Mouse (Mus musculus): ENCODE data around the gene Uqcr10. TPM values are rescaled to one million over a fixed set of nuclear protein-coding genes. Genes with fewer than 3 reads are reported as not detected.

The Uqcr10 gene
- 1,000 to 10,000 TPM; 1,138 to 1,323 TPM for total RNA-seq (2021)

GRCm38 (mm10) chr11:4704072-4704964 lies at the start of gene Uqcr10, which contains the start of gene Zmat5:
Uqcr10 (minus strand) TSS chr11:4704342.
Zmat5 (plus strand) TSS chr11:4704678.
- peak; percentile 93 for DNase-seq

GRCm38 (mm10) chr11:4752836-4753235 lies 48.7 kb upstream of the Uqcr10 start:
- no peak for DNase-seq

GRCm38 (mm10) chr11:4750263-4750662 lies 46.1 kb upstream of the Uqcr10 start:
- peak; percentile 86 for DNase-seq

- DNase-seq: no peak
These were observed 43.1 kb upstream of the Uqcr10 start for GRCm38 (mm10) chr11:4747285-4747684.

GRCm38 (mm10) chr11:4746733-4747132 lies 42.6 kb upstream of the Uqcr10 start, which contains the start of gene Cabp7:
Cabp7 (minus strand) TSS chr11:4746778.
- no peak for DNase-seq

GRCm38 (mm10) chr11:4745969-4746368 lies 41.8 kb upstream of the Uqcr10 start:
- no peak for DNase-seq

GRCm38 (mm10) chr11:4744691-4745090 lies 40.5 kb upstream of the Uqcr10 start:
- DNase-seq: no peak

GRCm38 (mm10) chr11:4740785-4741184 lies 36.6 kb upstream of the Uqcr10 start:
- DNase-seq: no peak

- DNase-seq: no peak
These were observed 34.6 kb upstream of the Uqcr10 start for GRCm38 (mm10) chr11:4738719-4739118.

GRCm38 (mm10) chr11:4737682-4738081 lies 33.5 kb upstream of the Uqcr10 start:
- no peak for DNase-seq

- no peak for DNase-seq
These were observed 32.2 kb upstream of the Uqcr10 start for GRCm38 (mm10) chr11:4736355-4736754.

GRCm38 (mm10) chr11:4734179-4734578 lies 30.0 kb upstream of the Uqcr10 start:
- DNase-seq: no peak

GRCm38 (mm10) chr11:4731781-4732180 lies 27.6 kb upstream of the Uqcr10 start:
- DNase-seq: no peak

GRCm38 (mm10) chr11:4730913-4731312 lies 26.8 kb upstream of the Uqcr10 start:
- DNase-seq: no peak

GRCm38 (mm10) chr11:4730096-4730495 lies 26.0 kb upstream of the Uqcr10 start:
- no peak for DNase-seq

- peak; percentile 53 for DNase-seq
These were observed 25.5 kb upstream of the Uqcr10 start for GRCm38 (mm10) chr11:4729603-4730002.

- no peak for DNase-seq
These were observed 17.6 kb upstream of the Uqcr10 start for GRCm38 (mm10) chr11:4721728-4722127.

GRCm38 (mm10) chr11:4720900-4721580 lies 16.9 kb upstream of the Uqcr10 start:
- no peak for DNase-seq

- no peak for DNase-seq
These were observed 16.3 kb upstream of the Uqcr10 start for GRCm38 (mm10) chr11:4720393-4720792.

- DNase-seq: no peak
These were observed 15.8 kb upstream of the Uqcr10 start for GRCm38 (mm10) chr11:4719961-4720360.

GRCm38 (mm10) chr11:4718548-4718947 lies 14.4 kb upstream of the Uqcr10 start:
- no peak for DNase-seq

GRCm38 (mm10) chr11:4716530-4717236 lies 12.5 kb upstream of the Uqcr10 start:
- no peak for DNase-seq

- no peak for DNase-seq
These were observed 11.5 kb upstream of the Uqcr10 start for GRCm38 (mm10) chr11:4715596-4715995.
